Mouse (Mus musculus): Measurements from ENCODE around the gene Lcn10. TPM values are rescaled to one million over a fixed set of nuclear protein-coding genes. Genes with fewer than 3 reads are reported as not detected.
"Not testable (repeated sequence)": the region's sequence is repeated elsewhere in the genome, so short reads cannot be mapped to it uniquely, and the experiment has no call there.

Lcn10 gene
- polyA plus RNA-seq, 1 experiment from 2014 or later: not detected

DNA sequence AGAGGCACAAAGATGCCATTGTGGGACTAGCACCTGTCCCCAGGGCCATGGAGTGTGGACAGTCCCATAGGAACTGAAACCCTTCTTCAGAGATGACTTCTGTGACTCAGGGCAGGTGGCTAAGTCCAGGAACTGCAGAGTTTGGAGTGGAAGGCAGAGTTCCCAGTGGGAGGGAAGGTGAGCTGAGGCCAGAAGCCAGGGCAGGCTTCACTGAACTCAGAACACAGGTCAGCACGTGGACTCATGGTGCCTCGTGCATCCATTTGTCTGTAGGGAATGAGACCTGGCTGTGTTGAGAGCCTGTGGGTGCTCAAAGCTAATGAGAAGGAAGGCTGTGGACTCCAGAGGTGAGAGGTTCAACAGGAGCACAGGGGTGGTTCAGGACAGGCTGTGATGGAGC is 16.2 kb downstream of the Lcn10 start:
- Histone ChIP-seq H3K27me3 (ENCODE audit: control insufficient read depth, insufficient read depth, low read length) (no peaks in the 10 kb centered on the region), H3K9ac (replicated peaks; ENCODE audit: low read depth, low read length) (no peak overlapping the region), H3K9me3 (ENCODE audit: control insufficient read depth, low read length) (no peaks in the 10 kb centered on the region), H3K4me1 (ENCODE audit: control insufficient read depth, insufficient read depth, low read length) (no peaks in the 10 kb centered on the region), H3K36me3 (ENCODE audit: control insufficient read depth, insufficient read depth, low read length) (no peaks in the 10 kb centered on the region), H3K4me3 (ENCODE audit: low read depth, low read length) (no peak overlapping the region), H3K4me2 (ENCODE audit: low read depth, low read length) (no peak overlapping the region), H3K27ac (ENCODE audit: low read depth, low read length) (no peak overlapping the region)
- WGBS: 98% methylated on average over 2 of the region's 2 CpGs
- no peak for ATAC-seq (ENCODE audit: low read depth)

DNA sequence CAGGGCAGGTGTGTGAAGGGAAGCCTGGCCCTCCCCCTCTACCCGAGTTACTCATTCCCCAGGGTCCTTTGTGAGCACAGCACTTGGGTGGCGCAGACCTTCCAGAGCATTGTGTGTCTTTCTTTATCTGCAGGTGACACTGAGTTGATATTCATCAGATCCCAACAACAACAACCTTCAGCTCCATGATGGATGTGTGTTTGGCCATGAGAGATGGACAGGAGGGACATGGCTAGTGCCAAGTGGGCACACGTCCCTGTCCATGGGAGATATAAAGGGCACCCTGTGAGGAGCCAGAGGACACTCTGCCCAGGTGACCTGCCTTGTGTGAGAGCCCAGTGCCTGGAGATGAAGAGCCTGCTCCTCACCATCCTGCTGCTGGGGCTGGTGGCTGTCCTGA is 17.2 kb downstream of the Lcn10 start, which contains the start of gene Obp2a:
Gene Obp2a, plus strand, starts transcription at position 301 of the 400 bp plus-strand sequence.
- ATAC-seq (ENCODE audit: low read depth); H3K4me3 ChIP-seq (ENCODE audit: low read depth, low read length); H3K9ac ChIP-seq (replicated peaks; ENCODE audit: low read depth, low read length); H3K27me3 ChIP-seq (ENCODE audit: control insufficient read depth, insufficient read depth, low read length); H3K4me2 ChIP-seq (ENCODE audit: low read depth, low read length); H3K9me3 ChIP-seq (ENCODE audit: control insufficient read depth, low read length); H3K27ac ChIP-seq (ENCODE audit: low read depth, low read length); H3K4me1 ChIP-seq (ENCODE audit: control insufficient read depth, insufficient read depth, low read length); H3K36me3 ChIP-seq (ENCODE audit: control insufficient read depth, insufficient read depth, low read length): not testable (repeated sequence)
- WGBS: 96% methylated on average over 3 of the region's 3 CpGs

DNA sequence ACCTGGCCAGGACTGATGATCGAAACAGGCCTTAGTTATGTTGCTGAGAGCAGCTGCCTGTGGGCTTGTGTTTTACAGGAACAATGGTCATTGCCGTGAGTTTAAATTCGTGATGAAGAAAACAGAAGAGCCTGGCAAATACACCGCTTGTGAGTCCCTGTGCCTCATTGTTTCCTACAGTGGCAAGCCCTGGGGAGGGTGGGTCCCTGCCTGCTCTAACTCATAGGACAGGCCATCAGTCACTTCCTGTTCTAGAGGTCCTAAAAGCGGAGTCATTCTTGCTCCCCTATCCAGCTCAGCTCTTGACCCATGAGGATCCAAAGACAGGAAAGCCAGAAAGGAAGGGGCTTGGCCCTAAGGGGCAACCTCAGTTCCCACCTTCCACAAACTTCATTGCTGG is 18.5 kb downstream of the Lcn10 start:
- no peak overlapping the region for H3K27ac ChIP-seq (ENCODE audit: low read depth, low read length)
- no peak overlapping the region for H3K4me3 ChIP-seq (ENCODE audit: low read depth, low read length)
- WGBS: 78% methylated on average over 5 of the region's 5 CpGs
- no peaks in the 10 kb centered on the region for H3K9me3 ChIP-seq (ENCODE audit: control insufficient read depth, low read length)
- no peak overlapping the region for H3K9ac ChIP-seq (replicated peaks; ENCODE audit: low read depth, low read length)
- no peaks in the 10 kb centered on the region for H3K4me1 ChIP-seq (ENCODE audit: control insufficient read depth, insufficient read depth, low read length)
- no peak for ATAC-seq (ENCODE audit: low read depth)
- no peaks in the 10 kb centered on the region for H3K36me3 ChIP-seq (ENCODE audit: control insufficient read depth, insufficient read depth, low read length)
- H3K4me2 ChIP-seq (ENCODE audit: low read depth, low read length): no peak overlapping the region
- H3K27me3 ChIP-seq (ENCODE audit: control insufficient read depth, insufficient read depth, low read length): no peaks in the 10 kb centered on the region

DNA sequence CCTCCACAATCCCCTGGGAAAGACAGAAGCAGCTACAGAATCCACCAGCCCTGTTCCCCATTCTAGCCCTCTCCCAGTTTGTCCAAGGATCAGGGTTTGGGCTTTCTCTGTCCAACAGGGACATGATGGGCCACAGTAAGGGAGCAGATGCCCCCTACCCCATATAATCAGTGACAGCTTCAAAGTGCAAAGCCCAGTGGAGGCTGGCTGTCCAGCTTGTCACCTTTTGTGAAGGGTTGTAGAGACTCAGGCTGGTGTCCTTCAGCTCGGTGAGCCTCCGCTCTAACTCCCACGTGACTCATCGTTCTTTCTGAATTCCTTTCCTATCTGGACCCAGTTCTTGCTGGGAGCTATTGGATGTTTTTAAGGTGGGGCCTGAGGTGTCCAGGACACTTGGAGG is 21.2 kb downstream of the Lcn10 start:
- H3K36me3 ChIP-seq (ENCODE audit: control insufficient read depth, insufficient read depth, low read length): no peaks in the 10 kb centered on the region
- no peak for ATAC-seq (ENCODE audit: low read depth)
- 93% methylated on average over 4 of the region's 4 CpGs for WGBS

DNA sequence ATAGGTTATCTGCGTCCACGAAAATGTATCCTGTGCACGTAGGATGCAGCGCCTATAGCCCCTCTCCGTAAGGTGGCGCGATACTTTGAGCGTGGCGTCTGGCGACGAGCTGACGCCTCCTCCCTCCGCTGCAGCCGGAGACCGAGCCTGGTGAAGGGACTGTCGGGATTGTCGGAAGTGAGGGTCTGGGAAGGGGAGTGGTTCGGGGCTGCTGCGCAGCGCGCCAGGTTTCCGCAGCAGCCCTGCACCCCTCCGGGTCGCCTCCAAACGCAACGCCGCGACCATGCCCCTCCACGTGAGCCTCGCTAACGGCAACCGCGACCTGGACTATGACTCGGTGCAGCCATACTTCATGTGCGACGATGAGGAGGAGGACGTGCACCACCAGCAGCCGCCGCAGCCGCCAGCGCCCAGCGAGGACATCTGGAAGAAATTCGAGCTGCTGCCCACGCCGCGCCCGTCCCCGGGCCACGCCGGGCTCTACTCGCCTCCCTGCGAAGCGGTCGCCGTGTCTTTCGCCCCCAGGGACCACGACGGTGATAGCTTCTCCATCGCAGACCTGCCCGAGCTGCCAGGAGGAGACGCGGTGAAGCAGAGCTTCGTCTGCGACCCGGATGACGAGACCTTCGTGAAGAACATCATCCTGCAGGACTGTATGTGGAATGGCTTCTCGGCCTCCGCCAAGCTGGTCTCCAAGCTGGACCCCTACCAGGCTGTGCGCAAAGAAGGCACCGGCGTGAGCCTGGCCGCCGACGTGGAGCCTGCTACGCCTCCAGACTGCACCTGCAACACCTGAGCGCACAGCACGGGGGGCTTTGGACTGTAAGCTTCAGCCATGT is 24.3 kb downstream of the Lcn10 start, which contains the start of gene Bmyc:
Gene Bmyc, plus strand, starts transcription at position 97 of the 839 bp plus-strand sequence.
- H3K9ac ChIP-seq (replicated peaks; ENCODE audit: low read depth, low read length): peak within 1 kb of the TSS; percentile 88
- peak within 1 kb of the TSS; percentile 79 for H3K4me2 ChIP-seq (ENCODE audit: low read depth, low read length)
- H3K27me3 ChIP-seq (ENCODE audit: control insufficient read depth, insufficient read depth, low read length): no peaks in the 10 kb centered on the region
- ATAC-seq (ENCODE audit: low read depth): peak; percentile 96
- H3K27ac ChIP-seq (ENCODE audit: low read depth, low read length): peak within 1 kb of the TSS; percentile 85
- H3K4me1 ChIP-seq (ENCODE audit: control insufficient read depth, insufficient read depth, low read length): peaks cover 13% of the 10 kb centered on the region
- H3K36me3 ChIP-seq (ENCODE audit: control insufficient read depth, insufficient read depth, low read length): no peaks in the 10 kb centered on the region
- H3K4me3 ChIP-seq (ENCODE audit: low read depth, low read length): peak within 1 kb of the TSS; percentile 76
- WGBS: under 1% methylated on average over 78 of the region's 78 CpGs
- H3K9me3 ChIP-seq (ENCODE audit: control insufficient read depth, low read length): no peaks in the 10 kb centered on the region

More for the DNA sequence above, 21.2 kb downstream of the Lcn10 start:
- H3K9ac ChIP-seq (replicated peaks; ENCODE audit: low read depth, low read length): no peak overlapping the region
- H3K4me3 ChIP-seq (ENCODE audit: low read depth, low read length): no peak overlapping the region
- H3K27ac ChIP-seq (ENCODE audit: low read depth, low read length): no peak overlapping the region
- peaks cover 9% of the 10 kb centered on the region for H3K4me1 ChIP-seq (ENCODE audit: control insufficient read depth, insufficient read depth, low read length)
- no peaks in the 10 kb centered on the region for H3K27me3 ChIP-seq (ENCODE audit: control insufficient read depth, insufficient read depth, low read length)
- no peaks in the 10 kb centered on the region for H3K9me3 ChIP-seq (ENCODE audit: control insufficient read depth, low read length)
- H3K4me2 ChIP-seq (ENCODE audit: low read depth, low read length): no peak overlapping the region

DNA sequence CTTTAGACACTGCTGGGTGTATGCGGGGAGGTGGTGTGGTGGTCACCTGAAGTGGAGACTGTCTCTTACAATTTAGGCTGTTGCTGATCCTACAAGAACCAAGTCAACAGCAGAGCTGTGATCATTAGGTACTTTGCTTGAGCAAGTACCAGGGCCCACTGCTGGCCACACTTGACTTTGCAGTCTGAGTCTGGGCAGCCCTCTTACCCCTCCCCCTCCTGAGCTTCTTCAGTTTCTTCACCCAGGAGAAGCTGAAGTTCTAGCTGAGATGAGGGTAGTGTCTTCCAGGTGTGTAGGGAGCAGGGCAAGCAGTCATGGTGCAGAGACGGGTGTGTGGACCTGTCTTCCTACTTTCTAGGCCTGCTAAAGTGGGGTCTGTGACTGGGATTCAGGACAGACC is 25.6 kb downstream of the Lcn10 start:
- Histone ChIP-seq H3K4me1 (ENCODE audit: control insufficient read depth, insufficient read depth, low read length) (peaks cover 13% of the 10 kb centered on the region), H3K4me2 (ENCODE audit: low read depth, low read length) (peak overlapping the region; percentile 44), H3K27ac (ENCODE audit: low read depth, low read length) (no peak overlapping the region), H3K4me3 (ENCODE audit: low read depth, low read length) (peak overlapping the region; percentile 9; the same call in 1 of the 2 replicates), H3K9ac (replicated peaks; ENCODE audit: low read depth, low read length) (no peak overlapping the region), H3K27me3 (ENCODE audit: control insufficient read depth, insufficient read depth, low read length) (no peaks in the 10 kb centered on the region), H3K36me3 (ENCODE audit: control insufficient read depth, insufficient read depth, low read length) (no peaks in the 10 kb centered on the region), H3K9me3 (ENCODE audit: control insufficient read depth, low read length) (no peaks in the 10 kb centered on the region)
- WGBS: 76% methylated on average over 2 of the region's 2 CpGs
- ATAC-seq (ENCODE audit: low read depth): no peak

DNA sequence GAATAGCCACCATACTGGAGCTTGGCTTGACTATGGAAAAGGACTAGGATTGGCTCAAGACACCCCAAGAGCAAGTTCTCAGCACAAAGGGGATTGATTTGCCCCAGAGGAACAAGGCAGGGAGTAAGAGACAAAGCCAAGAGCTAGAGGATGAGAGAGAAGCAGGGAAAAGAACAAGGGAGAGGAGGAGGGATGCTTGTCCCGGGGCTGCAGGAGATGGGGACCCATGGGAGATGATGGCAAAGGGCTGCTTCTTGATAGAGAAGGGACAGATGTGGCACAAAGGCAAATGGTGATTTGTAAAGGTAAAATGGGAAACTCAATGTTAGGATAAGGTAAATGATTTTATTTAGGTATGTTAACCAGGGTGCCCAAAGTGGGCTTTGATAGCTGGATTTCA is 26.5 kb downstream of the Lcn10 start:
- H3K4me1 ChIP-seq (ENCODE audit: control insufficient read depth, insufficient read depth, low read length): peaks cover 13% of the 10 kb centered on the region
- not testable (repeated sequence) for H3K27me3 ChIP-seq (ENCODE audit: control insufficient read depth, insufficient read depth, low read length); H3K36me3 ChIP-seq (ENCODE audit: control insufficient read depth, insufficient read depth, low read length); H3K9me3 ChIP-seq (ENCODE audit: control insufficient read depth, low read length); H3K4me2 ChIP-seq (ENCODE audit: low read depth, low read length); H3K9ac ChIP-seq (replicated peaks; ENCODE audit: low read depth, low read length); H3K4me3 ChIP-seq (ENCODE audit: low read depth, low read length); ATAC-seq (ENCODE audit: low read depth); H3K27ac ChIP-seq (ENCODE audit: low read depth, low read length)
- WGBS: 100% methylated on average over 1 of the region's 1 CpGs

DNA sequence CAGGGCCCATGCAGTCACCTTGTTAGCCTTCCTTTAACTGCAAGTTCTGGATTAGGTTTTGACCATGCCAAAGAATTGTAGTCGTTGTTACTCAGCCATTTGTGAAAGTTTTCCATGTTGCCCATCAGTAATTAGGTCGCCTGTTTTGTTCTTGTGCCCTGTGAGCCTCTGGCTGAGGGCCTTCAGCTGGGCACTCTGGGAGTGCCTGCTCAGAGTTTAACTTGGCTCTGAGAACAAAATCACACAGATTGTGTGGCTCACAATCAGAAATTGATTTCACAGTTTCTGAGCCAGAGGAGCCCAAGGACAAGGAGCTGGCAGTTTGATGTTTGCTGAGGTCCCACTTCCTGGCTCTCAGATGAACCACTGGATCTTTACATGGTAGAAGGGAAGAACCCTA is 27.3 kb downstream of the Lcn10 start:
- H3K9ac ChIP-seq (replicated peaks; ENCODE audit: low read depth, low read length); H3K27ac ChIP-seq (ENCODE audit: low read depth, low read length); H3K27me3 ChIP-seq (ENCODE audit: control insufficient read depth, insufficient read depth, low read length); ATAC-seq (ENCODE audit: low read depth); H3K4me3 ChIP-seq (ENCODE audit: low read depth, low read length); H3K36me3 ChIP-seq (ENCODE audit: control insufficient read depth, insufficient read depth, low read length); H3K4me2 ChIP-seq (ENCODE audit: low read depth, low read length); H3K9me3 ChIP-seq (ENCODE audit: control insufficient read depth, low read length): not testable (repeated sequence)
- peaks cover 13% of the 10 kb centered on the region for H3K4me1 ChIP-seq (ENCODE audit: control insufficient read depth, insufficient read depth, low read length)
- 71% methylated on average over 2 of the region's 2 CpGs for WGBS

DNA sequence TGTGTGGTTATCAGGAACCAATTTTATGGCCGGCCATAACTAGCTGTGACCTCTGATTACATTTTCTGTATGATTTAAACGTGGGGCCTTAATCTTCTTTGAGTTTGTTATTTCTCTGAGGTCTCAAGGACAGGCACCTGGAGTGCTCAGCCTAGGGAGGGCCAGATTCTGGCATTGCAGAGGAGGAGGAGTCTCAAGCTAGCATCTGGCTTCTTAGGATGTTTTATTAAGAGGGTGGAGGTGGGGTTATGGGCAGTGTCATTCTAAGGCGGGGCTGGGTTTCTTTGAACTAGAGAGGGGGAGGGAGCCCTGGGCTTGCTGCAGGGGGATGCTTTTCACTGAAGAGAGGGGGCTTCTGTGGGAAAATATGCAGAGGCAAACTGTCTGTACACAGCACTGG is 29.1 kb downstream of the Lcn10 start:
- H3K27ac ChIP-seq (ENCODE audit: low read depth, low read length); H3K36me3 ChIP-seq (ENCODE audit: control insufficient read depth, insufficient read depth, low read length); H3K9ac ChIP-seq (replicated peaks; ENCODE audit: low read depth, low read length); ATAC-seq (ENCODE audit: low read depth); H3K9me3 ChIP-seq (ENCODE audit: control insufficient read depth, low read length); H3K27me3 ChIP-seq (ENCODE audit: control insufficient read depth, insufficient read depth, low read length); H3K4me2 ChIP-seq (ENCODE audit: low read depth, low read length); H3K4me3 ChIP-seq (ENCODE audit: low read depth, low read length): not testable (repeated sequence)
- peaks cover 13% of the 10 kb centered on the region for H3K4me1 ChIP-seq (ENCODE audit: control insufficient read depth, insufficient read depth, low read length)
- 20% methylated on average over 3 of the region's 3 CpGs for WGBS

Data from neural tube, embryonic 14.5 days (tissue).